ENCODE assay signal across 8 mouse cellular contexts in the genomic region with DNA sequence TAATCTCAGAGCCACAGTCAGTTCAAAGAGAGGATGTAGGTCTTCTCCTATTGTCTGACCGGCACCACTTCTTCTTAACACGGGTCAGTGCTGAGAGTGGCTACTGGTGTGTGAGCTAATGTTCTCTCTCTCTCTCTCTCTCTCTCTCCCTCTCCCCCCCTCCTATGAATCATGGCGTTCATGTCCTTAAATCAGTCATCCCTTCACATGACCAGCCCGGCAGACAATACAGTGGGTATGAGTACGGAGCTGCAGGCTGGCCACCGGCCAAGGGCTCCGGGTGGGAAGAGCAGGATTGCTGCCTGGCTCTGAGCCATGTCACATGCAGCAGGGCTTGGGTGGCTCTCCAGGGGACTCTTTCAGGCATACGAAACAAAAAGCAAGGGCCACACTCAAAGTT. TPM values are rescaled to one million over a fixed set of nuclear protein-coding genes. Genes with fewer than 3 reads are reported as not detected.
DNase-seq lines count a peak whose midpoint lies in the region; ATAC-seq and TF ChIP-seq lines count a peak whose summit lies in the region.

No protein-coding gene starts in this region.

- peak; percentile 71 for ATAC-seq in forebrain, embryonic 14.5 days
- ATAC-seq in intestine, embryonic 15.5 days = peak; percentile 62; the same call in 1 of the 2 replicates
- ATAC-seq in stomach, postnatal 0 days (ENCODE audit: low FRiP score, low TSS enrichment) = no peak
- no peak for ATAC-seq in erythroid progenitor cell, adult 5-6 weeks (replicated peaks; ENCODE audit: low FRiP score, poor library complexity, severe bottlenecking)

- H3K4me3 ChIP-seq in forebrain, embryonic 14.5 days (ENCODE audit: low read depth, low read length) = no peak overlapping the region
- no peak overlapping the region for H3K4me3 ChIP-seq in intestine, embryonic 15.5 days (replicated peaks)
- H3K4me3 ChIP-seq in stomach, postnatal 0 days (ENCODE audit: low read depth, low read length) = no peak overlapping the region

- H3K4me2 ChIP-seq in forebrain, embryonic 14.5 days (ENCODE audit: low read length) = 0 out of 2 replicates have a peak overlapping the region, but pooled peaks have one; percentile 1
- no peak overlapping the region for H3K4me2 ChIP-seq in intestine, embryonic 15.5 days (replicated peaks)
- 0 out of 2 replicates have a peak overlapping the region, but pooled peaks have one; percentile 0 for H3K4me2 ChIP-seq in stomach, postnatal 0 days (replicated peaks; ENCODE audit: low read depth)

- H3K36me3 ChIP-seq in forebrain, embryonic 14.5 days (ENCODE audit: control insufficient read depth, insufficient read depth, low read length) = no peaks in the 10 kb centered on the region
- H3K36me3 ChIP-seq in intestine, embryonic 15.5 days = no peaks in the 10 kb centered on the region
- no peaks in the 10 kb centered on the region for H3K36me3 ChIP-seq in stomach, postnatal 0 days (ENCODE audit: control insufficient read depth, insufficient read depth, low read length)

- peak overlapping the region; percentile 63; the same call in 1 of the 2 replicates for H3K27ac ChIP-seq in forebrain, embryonic 14.5 days (ENCODE audit: low read depth, low read length)
- no peak overlapping the region for H3K27ac ChIP-seq in intestine, embryonic 15.5 days
- H3K27ac ChIP-seq in stomach, postnatal 0 days (replicated peaks) = no peak overlapping the region

- H3K9me3 ChIP-seq in forebrain, embryonic 14.5 days (replicated peaks; ENCODE audit: control insufficient read depth, low read length) = no peaks in the 10 kb centered on the region
- no peaks in the 10 kb centered on the region for H3K9me3 ChIP-seq in intestine, embryonic 15.5 days
- no peaks in the 10 kb centered on the region for H3K9me3 ChIP-seq in stomach, postnatal 0 days (ENCODE audit: control insufficient read depth, low read length)

- H3K27me3 ChIP-seq in forebrain, embryonic 14.5 days (replicated peaks; ENCODE audit: control insufficient read depth, insufficient read depth, low read length) = no peaks in the 10 kb centered on the region
- H3K27me3 ChIP-seq in intestine, embryonic 15.5 days (replicated peaks) = no peaks in the 10 kb centered on the region
- no peaks in the 10 kb centered on the region for H3K27me3 ChIP-seq in stomach, postnatal 0 days (ENCODE audit: control insufficient read depth, insufficient read depth, low read length)

- H3K9ac ChIP-seq in forebrain, embryonic 14.5 days (ENCODE audit: low read length) = no peak overlapping the region
- no peak overlapping the region for H3K9ac ChIP-seq in intestine, embryonic 15.5 days
- no peak overlapping the region for H3K9ac ChIP-seq in stomach, postnatal 0 days (ENCODE audit: low read length)

- TF ChIP-seq EP300 in stomach, postnatal 0 days (optimal IDR thresholded peaks at IDR 0.05) = no peak

- H3K4me1 ChIP-seq in forebrain, embryonic 14.5 days (ENCODE audit: control insufficient read depth, insufficient read depth, low read length) = peaks cover 31% of the 10 kb centered on the region
- no peaks in the 10 kb centered on the region for H3K4me1 ChIP-seq in intestine, embryonic 15.5 days (replicated peaks)
- no peaks in the 10 kb centered on the region for H3K4me1 ChIP-seq in stomach, postnatal 0 days (replicated peaks; ENCODE audit: control insufficient read depth, insufficient read depth)

- TF ChIP-seq CTCF in stomach, postnatal 0 days (IDR thresholded peaks at IDR 0.05; ENCODE audit: low read depth) = no peak

- WGBS in forebrain, embryonic 14.5 days = 9% methylated on average over 8 of the region's 8 CpGs
- WGBS in intestine, embryonic 15.5 days = 39% methylated on average over 8 of the region's 8 CpGs
- WGBS in stomach, postnatal 0 days = 24% methylated on average over 8 of the region's 8 CpGs

- peak; percentile 58 to 65 for DNase-seq in heart, adult 18-20 months
- no peak for DNase-seq in heart, adult 8-10 months (ENCODE audit: low spot score)
- DNase-seq in adipocyte (ENCODE audit: low spot score) = peak; percentile 56
- peak; percentile 82 for DNase-seq in forebrain, embryonic 14.5 days (ENCODE audit: low spot score)
- peak; percentile 36 for DNase-seq in lung, postnatal 25 days (ENCODE audit: low spot score)
- DNase-seq in stomach, postnatal 0 days (ENCODE audit: low spot score) = peak; percentile 28

RNA-seq across cellular contexts. Expression of a gene that starts 47.2 kb away (rescaled TPM):
- 1 to 10 TPM; 4.7 to 4.9 TPM for total RNA-seq in heart, adult 18-20 months (2021)
- 1 to 10 TPM; 4.1 to 5.1 (median 4.8) TPM for total RNA-seq in heart, adult 8-10 months (2022)
- polyA plus RNA-seq in forebrain, embryonic 14.5 days (2014; fragmentation: Nextera tagmentation; extraction: Ambion mirVana) = 26.5 and 28.1 TPM in 2 replicates
- polyA plus RNA-seq in intestine, embryonic 15.5 days (2015; fragmentation: Nextera tagmentation; extraction: Ambion mirVana) = 35.4 and 39.7 TPM in 2 replicates
- 33.8 and 34.3 TPM in 2 replicates for polyA plus RNA-seq in stomach, postnatal 0 days (2015; fragmentation: Nextera tagmentation; extraction: Ambion mirVana)
- total RNA-seq in erythroid progenitor cell, adult 5-6 weeks (2015; ENCODE audit: low replicate concordance) = 3.6 and 13.4 TPM in 2 replicates
- total RNA-seq in erythroid progenitor cell, adult 5-6 weeks (2017; ENCODE audit: low replicate concordance) = 12.3 and 23.6 TPM in 2 replicates

Comparison
In these comparisons a context has a peak if more than half of its experiments do, and no peak if none do; other contexts are left out.
1. ATAC-seq: peak in forebrain, embryonic 14.5 days (single experiment) and intestine, embryonic 15.5 days (single experiment); none in stomach, postnatal 0 days (single experiment) and erythroid progenitor cell, adult 5-6 weeks (single experiment).